Mouse (Mus musculus) cerebellum, adult 2 months (tissue): Measurements from ENCODE around the gene Sft2d1.

Source experiments
- CTCF ChIP-seq: fragments of 200-500 bp; IDR thresholded peaks from 2 replicates; pipeline ENCODE4 v1.5.1; 2011; ENCODE audit warnings: low read depth, mild to moderate bottlenecking, control low read depth, low read length, moderate library complexity, borderline replicate concordance; ENCODE audit not compliant: insufficient read depth
- POLR2A ChIP-seq: fragments of 200-500 bp; IDR thresholded peaks from 2 replicates; pipeline ENCODE4 v1.6.1; 2011; ENCODE audit warnings: low read length, control low read depth, borderline replicate concordance; ENCODE audit not compliant: insufficient read depth

DNA sequence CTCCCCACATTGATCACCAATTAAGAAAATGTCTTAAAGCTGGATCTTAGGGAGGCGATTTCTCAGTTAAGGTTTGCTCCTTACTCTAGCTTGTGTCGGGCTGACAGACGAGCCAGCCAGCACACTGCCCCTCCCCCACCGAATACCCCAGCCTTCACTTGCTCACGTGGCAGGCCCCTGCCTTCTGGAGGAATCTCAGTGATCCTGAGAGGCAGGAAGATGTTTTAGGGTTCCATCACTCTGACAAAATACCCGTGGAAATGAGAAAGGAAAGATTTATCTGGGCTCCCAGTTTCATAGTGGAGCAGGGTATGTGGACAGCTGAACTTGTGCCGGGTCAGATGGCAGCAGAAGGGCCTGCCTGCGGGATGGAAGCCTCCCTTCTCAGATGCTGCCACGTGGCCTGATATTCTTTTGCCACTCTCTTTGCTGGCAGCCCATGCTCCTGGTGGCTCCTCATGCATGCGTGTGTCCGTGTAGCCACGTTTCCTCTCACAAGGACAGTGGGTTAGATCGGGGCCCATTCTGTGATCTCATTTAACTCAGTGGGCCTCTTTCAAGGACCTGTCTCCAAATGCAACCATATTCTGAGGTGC is 59.8 kb downstream of the Sft2d1 start:
- TF ChIP-seq CTCF, result no peak
- no peak for TF ChIP-seq POLR2A
